Mouse (Mus musculus): Measurements from ENCODE around the gene Gm20662. TPM values are rescaled to one million over a fixed set of nuclear protein-coding genes. Genes with fewer than 3 reads are reported as not detected.
A peak's percentile ranks its signal among the peaks of the same experiment; 100 is the strongest.
"Not testable (repeated sequence)": the region's sequence is repeated elsewhere in the genome, so short reads cannot be mapped to it uniquely, and the experiment has no call there.

Gene Gm20662
- polyA plus RNA-seq, 1 experiment from 2014 or later, result 0.48 TPM

GRCm38 (mm10) chr9:107994464-107994863 is 1.7 kb upstream of the Gm20662 start:
- peaks cover 4% of the 10 kb centered on the region for H3K4me1 ChIP-seq (ENCODE audit: control insufficient read depth, low read depth, low read length)
- no peaks in the 10 kb centered on the region for H3K36me3 ChIP-seq (ENCODE audit: control insufficient read depth, insufficient read depth)
- H3K4me2 ChIP-seq (ENCODE audit: low read depth, low read length), result no peak overlapping the region
- H3K9me3 ChIP-seq (replicated peaks; ENCODE audit: control insufficient read depth, low read length), result no peaks in the 10 kb centered on the region
- no peak overlapping the region for H3K27ac ChIP-seq (ENCODE audit: low read length)
- H3K4me3 ChIP-seq (ENCODE audit: low read depth, low read length), result no peak overlapping the region
- ATAC-seq (ENCODE audit: low read depth), result no peak
- no peak overlapping the region for H3K9ac ChIP-seq (ENCODE audit: low read depth, low read length)
- WGBS (ENCODE audit: insufficient replicate concordance), result 16% methylated on average over 2 of the region's 2 CpGs
- no peaks in the 10 kb centered on the region for H3K27me3 ChIP-seq (ENCODE audit: control insufficient read depth, insufficient read depth, low read depth, low read length)

DNA sequence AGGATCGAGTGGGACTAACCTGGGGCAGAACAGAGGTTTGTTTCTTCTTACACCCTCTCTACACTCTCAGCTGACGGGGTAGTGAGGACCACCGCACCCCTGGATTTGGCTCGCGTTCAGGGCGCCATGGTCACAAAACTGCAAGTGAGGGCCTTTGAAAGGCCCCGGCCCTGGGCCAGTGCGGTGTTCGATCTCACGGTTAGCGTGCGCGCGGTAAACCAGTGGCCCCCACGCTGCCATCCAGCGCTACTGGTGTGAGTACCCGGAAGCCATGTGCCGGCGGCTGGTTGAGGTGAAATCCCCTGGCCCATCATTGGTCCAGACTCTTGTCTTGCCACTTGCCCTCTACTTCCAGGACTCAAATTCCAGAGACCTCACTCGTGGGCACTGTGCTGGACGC is 636 bp upstream of the Gm20662 start:
- no peak for ATAC-seq (ENCODE audit: low read depth)
- no peak overlapping the region for H3K27ac ChIP-seq (ENCODE audit: low read length)
- 88% methylated on average over 21 of the region's 21 CpGs for whole genome bisulfite sequencing (ENCODE audit: insufficient replicate concordance)

GRCm38 (mm10) chr9:108001922-108002770 is 6.0 kb downstream of the Gm20662 start, which contains the start of gene Ip6k1:
TSS of gene Ip6k1 (plus strand) at chr9:108002501.
- Histone ChIP-seq H3K4me3 (ENCODE audit: low read depth, low read length) (peak within 1 kb of the TSS; percentile 96), H3K9ac (ENCODE audit: low read depth, low read length) (peak within 1 kb of the TSS; percentile 100), H3K36me3 (ENCODE audit: control insufficient read depth, insufficient read depth) (no peaks in the 10 kb centered on the region), H3K27ac (ENCODE audit: low read length) (peak within 1 kb of the TSS; percentile 97), H3K4me1 (ENCODE audit: control insufficient read depth, low read depth, low read length) (peaks cover 29% of the 10 kb centered on the region), H3K9me3 (replicated peaks; ENCODE audit: control insufficient read depth, low read length) (no peaks in the 10 kb centered on the region), H3K27me3 (ENCODE audit: control insufficient read depth, insufficient read depth, low read depth, low read length) (no peaks in the 10 kb centered on the region), H3K4me2 (ENCODE audit: low read depth, low read length) (peak within 1 kb of the TSS; percentile 89)
- peak; percentile 99 for ATAC-seq (ENCODE audit: low read depth)
- WGBS (ENCODE audit: insufficient replicate concordance), result under 1% methylated on average over 51 of the region's 51 CpGs

More for the DNA sequence above, 636 bp upstream of the Gm20662 start:
- Histone ChIP-seq H3K9ac (ENCODE audit: low read depth, low read length) (no peak overlapping the region), H3K4me2 (ENCODE audit: low read depth, low read length) (no peak overlapping the region), H3K27me3 (ENCODE audit: control insufficient read depth, insufficient read depth, low read depth, low read length) (no peaks in the 10 kb centered on the region), H3K4me3 (ENCODE audit: low read depth, low read length) (no peak overlapping the region), H3K9me3 (replicated peaks; ENCODE audit: control insufficient read depth, low read length) (no peaks in the 10 kb centered on the region), H3K36me3 (ENCODE audit: control insufficient read depth, insufficient read depth) (no peaks in the 10 kb centered on the region), H3K4me1 (ENCODE audit: control insufficient read depth, low read depth, low read length) (no peaks in the 10 kb centered on the region)

DNA sequence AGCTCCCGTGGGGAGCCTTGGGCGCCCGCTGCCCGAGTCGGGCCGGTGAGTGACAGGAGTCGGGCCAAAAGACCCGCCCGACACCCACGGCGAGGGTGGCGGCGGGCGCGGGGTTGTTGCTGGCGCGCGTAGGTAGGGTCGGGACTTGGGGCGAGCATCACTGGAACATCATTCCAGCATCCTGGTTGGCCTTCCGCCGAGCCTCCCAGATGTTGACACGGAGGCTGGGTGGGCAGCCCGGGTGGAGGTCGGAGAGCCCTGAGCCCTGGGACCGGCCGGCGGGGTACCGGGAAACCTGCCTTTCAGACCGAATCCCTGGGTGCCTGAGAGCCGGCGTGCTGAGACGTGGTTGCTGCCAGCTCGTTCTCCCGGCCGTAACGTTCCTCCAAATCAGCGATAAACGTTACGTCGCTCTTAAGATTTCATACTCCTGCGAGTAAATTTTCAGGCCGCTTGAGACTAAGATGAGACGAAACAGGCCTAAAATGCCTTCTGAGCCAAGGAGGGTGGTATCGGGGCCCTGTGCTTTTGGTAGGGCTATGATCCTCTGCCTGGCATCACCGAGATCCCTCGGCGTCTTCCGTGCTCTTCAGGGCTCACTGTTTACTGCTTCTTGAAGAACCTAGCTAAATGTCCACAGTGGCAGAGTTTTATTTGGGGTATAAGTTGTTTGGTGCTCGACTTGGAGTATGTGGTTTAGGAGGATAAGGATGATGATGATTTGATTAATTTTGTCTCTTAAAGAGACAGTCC is 6.8 kb downstream of the Gm20662 start:
- under 1% methylated on average over 50 of the region's 50 CpGs for WGBS (ENCODE audit: insufficient replicate concordance)
- Histone ChIP-seq H3K27me3 (ENCODE audit: control insufficient read depth, insufficient read depth, low read depth, low read length) (no peaks in the 10 kb centered on the region), H3K27ac (ENCODE audit: low read length) (peak overlapping the region; percentile 97), H3K4me3 (ENCODE audit: low read depth, low read length) (peak overlapping the region; percentile 96), H3K9me3 (replicated peaks; ENCODE audit: control insufficient read depth, low read length) (no peaks in the 10 kb centered on the region), H3K4me1 (ENCODE audit: control insufficient read depth, low read depth, low read length) (peaks cover 34% of the 10 kb centered on the region), H3K9ac (ENCODE audit: low read depth, low read length) (peak overlapping the region; percentile 100), H3K36me3 (ENCODE audit: control insufficient read depth, insufficient read depth) (no peaks in the 10 kb centered on the region), H3K4me2 (ENCODE audit: low read depth, low read length) (peak overlapping the region; percentile 76)
- peak; percentile 6 for ATAC-seq (ENCODE audit: low read depth)

GRCm38 (mm10) chr9:108003531-108003890 is 7.4 kb downstream of the Gm20662 start:
- WGBS (ENCODE audit: insufficient replicate concordance), result 25% methylated on average over 8 of the region's 8 CpGs
- peak overlapping the region; percentile 97 for H3K27ac ChIP-seq (ENCODE audit: low read length)
- H3K4me2 ChIP-seq (ENCODE audit: low read depth, low read length), result peak overlapping the region; percentile 76
- no peaks in the 10 kb centered on the region for H3K27me3 ChIP-seq (ENCODE audit: control insufficient read depth, insufficient read depth, low read depth, low read length)
- H3K36me3 ChIP-seq (ENCODE audit: control insufficient read depth, insufficient read depth), result no peaks in the 10 kb centered on the region
- peak overlapping the region; percentile 96 for H3K4me3 ChIP-seq (ENCODE audit: low read depth, low read length)
- peak overlapping the region; percentile 100 for H3K9ac ChIP-seq (ENCODE audit: low read depth, low read length)
- peaks cover 40% of the 10 kb centered on the region for H3K4me1 ChIP-seq (ENCODE audit: control insufficient read depth, low read depth, low read length)
- no peak for ATAC-seq (ENCODE audit: low read depth)
- no peaks in the 10 kb centered on the region for H3K9me3 ChIP-seq (replicated peaks; ENCODE audit: control insufficient read depth, low read length)

DNA sequence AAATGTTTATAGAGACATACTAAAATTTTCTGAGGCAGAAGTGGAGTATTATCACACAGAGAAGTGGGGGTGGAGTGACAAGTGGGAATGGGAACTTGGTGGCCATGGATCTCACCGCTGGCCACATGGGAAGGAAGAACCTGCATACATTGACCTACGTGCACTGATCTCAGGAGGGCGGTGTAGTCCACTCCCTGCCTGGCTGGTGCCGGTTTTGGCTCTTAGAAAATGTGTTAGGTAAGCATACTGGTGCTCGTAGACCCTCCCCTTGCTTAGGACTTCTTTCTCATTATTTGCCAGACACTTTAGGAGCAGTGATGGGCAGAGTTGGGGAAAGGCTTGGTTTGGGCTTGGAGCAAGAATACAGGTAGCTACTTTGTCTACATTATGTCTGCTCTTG is 11.9 kb downstream of the Gm20662 start:
- Histone ChIP-seq H3K4me1 (ENCODE audit: control insufficient read depth, low read depth, low read length) (peaks cover 37% of the 10 kb centered on the region), H3K4me2 (ENCODE audit: low read depth, low read length) (no peak overlapping the region), H3K9ac (ENCODE audit: low read depth, low read length) (no peak overlapping the region), H3K36me3 (ENCODE audit: control insufficient read depth, insufficient read depth) (peaks cover 10% of the 10 kb centered on the region), H3K9me3 (replicated peaks; ENCODE audit: control insufficient read depth, low read length) (no peaks in the 10 kb centered on the region), H3K27ac (ENCODE audit: low read length) (no peak overlapping the region), H3K4me3 (ENCODE audit: low read depth, low read length) (no peak overlapping the region), H3K27me3 (ENCODE audit: control insufficient read depth, insufficient read depth, low read depth, low read length) (no peaks in the 10 kb centered on the region)
- WGBS (ENCODE audit: insufficient replicate concordance), result 81% methylated on average over 5 of the region's 5 CpGs
- no peak for ATAC-seq (ENCODE audit: low read depth)

- Histone ChIP-seq H3K27ac (ENCODE audit: low read length) (no peak overlapping the region), H3K4me3 (ENCODE audit: low read depth, low read length) (no peak overlapping the region), H3K4me2 (ENCODE audit: low read depth, low read length) (no peak overlapping the region), H3K4me1 (ENCODE audit: control insufficient read depth, low read depth, low read length) (peaks cover 19% of the 10 kb centered on the region), H3K27me3 (ENCODE audit: control insufficient read depth, insufficient read depth, low read depth, low read length) (no peaks in the 10 kb centered on the region), H3K9ac (ENCODE audit: low read depth, low read length) (no peak overlapping the region), H3K36me3 (ENCODE audit: control insufficient read depth, insufficient read depth) (peaks cover 13% of the 10 kb centered on the region), H3K9me3 (replicated peaks; ENCODE audit: control insufficient read depth, low read length) (no peaks in the 10 kb centered on the region)
- ATAC-seq (ENCODE audit: low read depth), result no peak
Observed at GRCm38 (mm10) chr9:108010385-108010784, 14.2 kb downstream of the Gm20662 start.

- not testable (repeated sequence) for ATAC-seq (ENCODE audit: low read depth); H3K4me3 ChIP-seq (ENCODE audit: low read depth, low read length); H3K27ac ChIP-seq (ENCODE audit: low read length); H3K9ac ChIP-seq (ENCODE audit: low read depth, low read length); H3K9me3 ChIP-seq (replicated peaks; ENCODE audit: control insufficient read depth, low read length); H3K4me1 ChIP-seq (ENCODE audit: control insufficient read depth, low read depth, low read length); H3K27me3 ChIP-seq (ENCODE audit: control insufficient read depth, insufficient read depth, low read depth, low read length); H3K4me2 ChIP-seq (ENCODE audit: low read depth, low read length)
- 87% methylated on average over 2 of the region's 2 CpGs for WGBS (ENCODE audit: insufficient replicate concordance)
- peaks cover 13% of the 10 kb centered on the region for H3K36me3 ChIP-seq (ENCODE audit: control insufficient read depth, insufficient read depth)
Observed at GRCm38 (mm10) chr9:108013577-108013976, 17.4 kb downstream of the Gm20662 start.

GRCm38 (mm10) chr9:108017127-108017526 is 21.0 kb downstream of the Gm20662 start:
- 89% methylated on average over 3 of the region's 3 CpGs for WGBS (ENCODE audit: insufficient replicate concordance)
- H3K4me1 ChIP-seq (ENCODE audit: control insufficient read depth, low read depth, low read length), result peaks cover 5% of the 10 kb centered on the region
- no peak overlapping the region for H3K9ac ChIP-seq (ENCODE audit: low read depth, low read length)
- no peak overlapping the region for H3K4me3 ChIP-seq (ENCODE audit: low read depth, low read length)
- peaks cover 11% of the 10 kb centered on the region for H3K36me3 ChIP-seq (ENCODE audit: control insufficient read depth, insufficient read depth)
- H3K4me2 ChIP-seq (ENCODE audit: low read depth, low read length), result no peak overlapping the region
- no peak overlapping the region for H3K27ac ChIP-seq (ENCODE audit: low read length)
- no peak for ATAC-seq (ENCODE audit: low read depth)
- H3K27me3 ChIP-seq (ENCODE audit: control insufficient read depth, insufficient read depth, low read depth, low read length), result no peaks in the 10 kb centered on the region
- H3K9me3 ChIP-seq (replicated peaks; ENCODE audit: control insufficient read depth, low read length), result no peaks in the 10 kb centered on the region
